Mouse (Mus musculus) hindbrain, postnatal 0 days (tissue): Measurements from ENCODE around the gene Sgk1. TPM values are rescaled to one million over a fixed set of nuclear protein-coding genes. Genes with fewer than 3 reads are reported as not detected.

Experiments used
- ATAC-seq: fragments of 200-750 bp; cut with Nextera tagmentation; 2 replicates; pipeline ENCODE4 v1.8.0; 2017; ENCODE audit warnings: mild to moderate bottlenecking, moderate TSS enrichment, moderate library complexity
- DNase-seq: peaks from one replicate; pipeline ENCODE4 v3.0.0-alpha.2; 2015; ENCODE audit warnings: low spot score
- H3K27ac ChIP-seq: fragments of 300-500 bp; sonication (generic); 2 replicates; pipeline ENCODE4 v1.5.1; 2014; ENCODE audit warnings: mild to moderate bottlenecking
- H3K27me3 ChIP-seq: fragments of 300-500 bp; sonication (generic); 2 replicates; pipeline ENCODE4 v1.6.1; 2014; ENCODE audit warnings: low read length, mixed read lengths; ENCODE audit not compliant: insufficient read depth
- H3K36me3 ChIP-seq: fragments of 300-500 bp; sonication (generic); 2 replicates; pipeline ENCODE4 v1.6.1; 2014; ENCODE audit warnings: low read length, mixed read lengths; ENCODE audit not compliant: insufficient read depth
- H3K4me1 ChIP-seq: fragments of 300-500 bp; sonication (generic); 2 replicates; pipeline ENCODE4 v1.6.1; 2014; ENCODE audit warnings: antibody characterized with exemption, low read length, mixed read lengths; ENCODE audit not compliant: insufficient read depth
- H3K4me2 ChIP-seq: fragments of 300-500 bp; sonication (generic); 2 replicates; pipeline ENCODE4 v1.6.1; 2014; ENCODE audit warnings: low read depth, mild to moderate bottlenecking, low read length, moderate library complexity, mixed read lengths
- H3K4me3 ChIP-seq: fragments of 300-500 bp; sonication (generic); 2 replicates; pipeline ENCODE4 v1.5.1; 2014; ENCODE audit warnings: low read length
- H3K9ac ChIP-seq: fragments of 300-500 bp; sonication (generic); replicated peaks from 2 replicates; pipeline ENCODE4 v1.6.1; 2014; ENCODE audit warnings: mild to moderate bottlenecking, low read length, moderate library complexity, mixed read lengths
- H3K9me3 ChIP-seq: fragments of 300-500 bp; sonication (generic); 2 replicates; pipeline ENCODE4 v1.6.1; 2016; ENCODE audit warnings: low read length, mixed read lengths
- CTCF ChIP-seq: IDR thresholded peaks from 2 replicates; pipeline ENCODE4 v1.5.1; 2016; ENCODE audit warnings: antibody characterized with exemption, control low read depth, low read depth
- WGBS: fragments of 180-500 bp; shearing (Covaris S2); extraction: QIAGEN DNeasy Blood & Tissue Kit; methylation state at CpG from one replicate; pipeline ENCODE4 v1.1.7; 2014; 5-methylcytosine and 5-hydroxymethylcytosine counted together
- polyA plus RNA-seq: library from polyadenylated mRNA; unstranded; fragments of >200 nt; fragmentation: Nextera tagmentation; extraction: Ambion mirVana; gene quantifications from 2 replicates; pipeline ENCODE4 v1.2.1, GENCODE M21; 2015
- total RNA-seq: library from RNA; depleted of rRNA; stranded (reverse); fragments of >200 nt; gene quantifications from 2 replicates; pipeline ENCODE4 v1.2.3, GENCODE M21; 2014

Sgk1 gene
- total and polyA plus RNA-seq, 2 experiments from 2014 or later, result 57.1 to 71.8 TPM

GRCm38 (mm10) chr10:21849251-21849650 lies 32.7 kb upstream of the Sgk1 start:
- Histone ChIP-seq H3K4me3 (no peak overlapping the region), H3K4me1 (no peaks in the 10 kb centered on the region), H3K9ac (no peak overlapping the region), H3K27me3 (no peaks in the 10 kb centered on the region), H3K36me3 (no peaks in the 10 kb centered on the region), H3K9me3 (no peaks in the 10 kb centered on the region), H3K4me2 (no peak overlapping the region), H3K27ac (no peak overlapping the region)
- no peak for DNase-seq
- TF ChIP-seq CTCF, result no peak
- WGBS, result 83% methylated on average over 8 of the region's 8 CpGs
- ATAC-seq, result no peak

- WGBS, result 92% methylated on average over 3 of the region's 3 CpGs
- Histone ChIP-seq H3K4me3 (no peak overlapping the region), H3K27ac (no peak overlapping the region), H3K9ac (no peak overlapping the region), H3K9me3 (no peaks in the 10 kb centered on the region), H3K4me1 (no peaks in the 10 kb centered on the region), H3K4me2 (no peak overlapping the region), H3K27me3 (no peaks in the 10 kb centered on the region), H3K36me3 (no peaks in the 10 kb centered on the region)
- no peak for TF ChIP-seq CTCF
- DNase-seq (no peak), ATAC-seq (no peak)
These were observed 31.7 kb upstream of the Sgk1 start for GRCm38 (mm10) chr10:21850330-21850729.

- H3K9me3 ChIP-seq, result no peaks in the 10 kb centered on the region
- no peaks in the 10 kb centered on the region for H3K27me3 ChIP-seq
- no peak overlapping the region for H3K9ac ChIP-seq
- no peak overlapping the region for H3K4me3 ChIP-seq
- TF ChIP-seq CTCF, result no peak
- H3K4me1 ChIP-seq, result no peaks in the 10 kb centered on the region
- 88% methylated on average over 6 of the region's 6 CpGs for WGBS
- no peak overlapping the region for H3K27ac ChIP-seq
- ATAC-seq, result no peak
- no peak overlapping the region for H3K4me2 ChIP-seq
- no peaks in the 10 kb centered on the region for H3K36me3 ChIP-seq
- no peak for DNase-seq
These were observed 28.9 kb upstream of the Sgk1 start for GRCm38 (mm10) chr10:21853122-21853521.

- H3K9me3 ChIP-seq, result no peaks in the 10 kb centered on the region
- no peaks in the 10 kb centered on the region for H3K36me3 ChIP-seq
- no peak overlapping the region for H3K4me3 ChIP-seq
- no peaks in the 10 kb centered on the region for H3K27me3 ChIP-seq
- no peak for TF ChIP-seq CTCF
- H3K4me1 ChIP-seq, result no peaks in the 10 kb centered on the region
- WGBS, result 89% methylated on average over 14 of the region's 14 CpGs
- ATAC-seq (no peak), DNase-seq (no peak)
- no peak overlapping the region for H3K27ac ChIP-seq
- H3K9ac ChIP-seq, result no peak overlapping the region
- H3K4me2 ChIP-seq, result no peak overlapping the region
These were observed 28.2 kb upstream of the Sgk1 start for GRCm38 (mm10) chr10:21853566-21854328.

GRCm38 (mm10) chr10:21855338-21855737 lies 26.6 kb upstream of the Sgk1 start:
- WGBS, result 86% methylated on average over 7 of the region's 7 CpGs
- H3K4me2 ChIP-seq, result no peak overlapping the region

GRCm38 (mm10) chr10:21857676-21858075 lies 24.3 kb upstream of the Sgk1 start:
- Histone ChIP-seq H3K27ac (no peak overlapping the region), H3K4me2 (no peak overlapping the region), H3K4me1 (no peaks in the 10 kb centered on the region), H3K9ac (no peak overlapping the region), H3K9me3 (no peaks in the 10 kb centered on the region), H3K27me3 (no peaks in the 10 kb centered on the region), H3K36me3 (no peaks in the 10 kb centered on the region), H3K4me3 (no peak overlapping the region)
- 67% methylated on average over 10 of the region's 10 CpGs for WGBS
- no peak for TF ChIP-seq CTCF
- no peak for DNase-seq
- ATAC-seq, result no peak

More at GRCm38 (mm10) chr10:21855338-21855737, 26.6 kb upstream of the Sgk1 start:
- TF ChIP-seq CTCF, result no peak
- no peak overlapping the region for H3K4me3 ChIP-seq
- H3K36me3 ChIP-seq, result no peaks in the 10 kb centered on the region
- H3K9ac ChIP-seq, result no peak overlapping the region
- ATAC-seq, result no peak
- H3K27me3 ChIP-seq, result no peaks in the 10 kb centered on the region
- DNase-seq, result no peak
- H3K4me1 ChIP-seq, result no peaks in the 10 kb centered on the region
- H3K9me3 ChIP-seq, result no peaks in the 10 kb centered on the region
- no peak overlapping the region for H3K27ac ChIP-seq

- H3K4me3 ChIP-seq, result no peak overlapping the region
- H3K27ac ChIP-seq, result no peak overlapping the region
- DNase-seq (no peak), ATAC-seq (no peak)
- H3K9me3 ChIP-seq, result no peaks in the 10 kb centered on the region
- H3K9ac ChIP-seq, result no peak overlapping the region
- H3K4me2 ChIP-seq, result no peak overlapping the region
- 85% methylated on average over 7 of the region's 7 CpGs for WGBS
- no peak for TF ChIP-seq CTCF
- H3K4me1 ChIP-seq, result no peaks in the 10 kb centered on the region
- no peaks in the 10 kb centered on the region for H3K27me3 ChIP-seq
- no peaks in the 10 kb centered on the region for H3K36me3 ChIP-seq
These were observed 23.5 kb upstream of the Sgk1 start for GRCm38 (mm10) chr10:21858437-21858974.
